Mouse (Mus musculus) thymus, postnatal 14 days (tissue): ENCODE data around the gene Vmn2r49.
"Not testable (repeated sequence)": the region's sequence is repeated elsewhere in the genome, so short reads cannot be mapped to it uniquely, and the experiment has no call there.

Source experiments
- DNase-seq: peaks from one replicate; pipeline ENCODE4 v3.0.0; 2021

Gene Vmn2r49

DNA sequence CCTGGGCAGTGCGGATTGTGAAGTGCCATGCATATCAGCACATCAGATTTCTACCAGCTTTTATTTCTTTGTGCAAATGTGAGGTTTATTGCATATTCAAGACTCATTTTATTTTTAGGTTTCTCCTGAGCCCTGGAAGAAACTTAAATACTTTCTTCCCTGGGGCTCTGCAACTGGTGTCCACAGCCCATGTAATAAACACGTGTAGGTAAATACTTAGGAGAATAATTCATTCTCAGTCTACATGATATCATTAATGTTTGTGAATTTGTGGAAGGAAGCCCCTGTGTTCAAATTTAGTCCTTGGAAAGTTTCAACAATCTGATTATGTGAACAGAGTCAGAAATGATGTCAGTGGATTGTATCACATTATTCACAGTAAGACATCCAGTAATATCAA lies at the start of gene Vmn2r49:
Gene Vmn2r49, minus strand, starts transcription at position 101 of the 400 bp plus-strand sequence.
- not testable (repeated sequence) for DNase-seq

DNA sequence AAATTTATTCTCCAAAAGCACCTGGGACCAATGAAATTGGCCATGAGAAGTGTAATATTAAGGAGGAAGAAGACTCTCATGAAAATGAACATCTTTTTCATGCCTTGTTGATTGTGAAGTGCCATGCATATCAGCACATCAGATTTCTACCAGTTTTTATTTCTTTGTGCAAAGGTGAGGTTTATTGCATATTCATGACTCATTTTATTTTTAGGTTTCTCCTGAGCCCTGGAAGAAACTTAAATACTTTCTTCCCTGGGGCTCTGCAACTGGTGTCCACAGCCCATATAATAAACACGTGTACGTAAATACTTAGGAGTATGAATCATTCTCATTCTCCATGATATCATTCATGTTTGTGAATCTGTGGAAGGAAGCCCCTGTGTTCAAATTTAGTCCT lies 38.6 kb downstream of the Vmn2r49 start, which contains the start of gene Vmn2r48:
Gene Vmn2r48, minus strand, starts transcription at position 101 of the 400 bp plus-strand sequence.
- not testable (repeated sequence) for DNase-seq
